Mouse (Mus musculus) spleen, adult 10 weeks (tissue): ENCODE results near the gene Mapk9. TPM values are rescaled to one million over a fixed set of nuclear protein-coding genes. Genes with fewer than 3 reads are reported as not detected.

Source experiments
- polyA plus RNA-seq: library from polyadenylated mRNA; stranded (reverse); fragments of 350-450 nt; fragmentation: Illumina TruSeq; extraction: RNeasy Lipid Tissue Mini Kit (QIAGEN cat#74804); gene quantifications from one replicate; pipeline ENCODE4 v1.2.3, GENCODE M21; 2015; ENCODE audit warnings: low replicate concordance; ENCODE audit not compliant: insufficient read depth

Mapk9 gene
- 77.1 TPM for polyA plus RNA-seq

GRCm38 (mm10) chr11:49846401-49847070 is at the start of gene Mapk9:
Gene Mapk9, plus strand, starts transcription at chr11:49846751.

GRCm38 (mm10) chr11:49901659-49902458 is 55.3 kb downstream of the Mapk9 start, which contains the start of gene Rasgef1c:
Gene Rasgef1c, plus strand, starts transcription at chr11:49901835.

Other genes with a start within 250 kb of the Mapk9 start
- gene Flt4, start 237.5 kb upstream of the Mapk9 start, polyA plus RNA-seq = 3.9 TPM
- gene Scgb3a1, start 183.1 kb upstream of the Mapk9 start, polyA plus RNA-seq = not detected
- 109 TPM for gene Cnot6, start 134.0 kb upstream of the Mapk9 start, polyA plus RNA-seq
- gene Gfpt2, start 52.6 kb upstream of the Mapk9 start, polyA plus RNA-seq = 1.6 TPM
- not detected for gene Rasgef1c, start 55.1 kb downstream of the Mapk9 start, polyA plus RNA-seq
- 159 TPM for gene Rnf130, start 178.6 kb downstream of the Mapk9 start, polyA plus RNA-seq